Mouse (Mus musculus): Measurements from ENCODE around the gene Gm3012.
"Not testable (repeated sequence)": the region's sequence is repeated elsewhere in the genome, so short reads cannot be mapped to it uniquely, and the experiment has no call there.

Gm3012 gene

GRCm38 (mm10) chr14:3634212-3634611, at the start of gene Gm3012:
Gm3012 (plus strand) TSS chr14:3634512.
- not testable (repeated sequence) for DNase-seq (ENCODE audit: extremely low read depth, insufficient read length, low spot score)

GRCm38 (mm10) chr14:3651730-3652129, 17.4 kb downstream of the Gm3012 start, which contains the start of gene Gm3020:
Gm3020 (plus strand) TSS chr14:3652030.
- not testable (repeated sequence) for DNase-seq (ENCODE audit: extremely low read depth, insufficient read length, low spot score)

GRCm38 (mm10) chr14:3688483-3688882, 54.2 kb downstream of the Gm3012 start, which contains the start of gene Gm3043:
Gm3043 (plus strand) TSS chr14:3688783.
- not testable (repeated sequence) for DNase-seq (ENCODE audit: extremely low read depth, insufficient read length, low spot score)

Data from 3134 (cell line).